Mouse (Mus musculus) splenic B cell, adult 2 months (primary cell): ENCODE results near the gene Jade1.

Experiments
- DNase-seq: peaks from one replicate; pipeline ENCODE4 v3.0.0-alpha.2; 2011; ENCODE audit warnings: low read depth, low spot score
- H3K27me3 ChIP-seq: 2 replicates; pipeline ENCODE4 v1.6.1; 2012; ENCODE audit warnings: mild to moderate bottlenecking, low read length, moderate library complexity, mixed read lengths; ENCODE audit not compliant: control insufficient read depth, poor library complexity, insufficient read depth, severe bottlenecking
- H3K36me3 ChIP-seq: 2 replicates; pipeline ENCODE4 v1.6.1; 2012; ENCODE audit warnings: mild to moderate bottlenecking, low read length, moderate library complexity, mixed read lengths; ENCODE audit not compliant: control insufficient read depth, poor library complexity, insufficient read depth, severe bottlenecking

Gene Jade1

GRCm38 (mm10) chr3:41580401-41581323 is 25.1 kb downstream of the Jade1 start:
- no peaks in the 10 kb centered on the region for H3K36me3 ChIP-seq
- no peak for DNase-seq
- H3K27me3 ChIP-seq: no peaks in the 10 kb centered on the region

DNA sequence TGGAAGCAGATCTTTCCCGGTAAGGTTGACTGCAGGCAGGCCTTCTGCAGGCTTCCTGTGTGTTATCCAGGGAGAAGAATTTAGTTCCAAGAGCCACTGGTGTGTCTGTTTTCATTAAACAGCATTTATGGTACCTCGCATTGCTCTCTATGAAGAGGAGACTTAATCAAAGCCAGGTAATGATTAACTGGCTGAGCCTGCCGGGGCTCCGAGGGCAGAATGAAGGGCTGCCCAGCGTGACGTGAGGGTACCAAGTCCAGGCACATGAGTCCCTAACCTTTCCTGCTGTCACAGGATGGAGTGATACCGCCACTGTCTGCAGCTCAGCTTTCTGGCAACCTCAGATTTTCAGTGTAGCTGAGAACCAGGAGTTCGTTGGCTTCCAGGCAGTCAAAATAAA is 25.9 kb downstream of the Jade1 start:
- Histone ChIP-seq H3K27me3 (no peaks in the 10 kb centered on the region), H3K36me3 (no peaks in the 10 kb centered on the region)
- DNase-seq: no peak

DNA sequence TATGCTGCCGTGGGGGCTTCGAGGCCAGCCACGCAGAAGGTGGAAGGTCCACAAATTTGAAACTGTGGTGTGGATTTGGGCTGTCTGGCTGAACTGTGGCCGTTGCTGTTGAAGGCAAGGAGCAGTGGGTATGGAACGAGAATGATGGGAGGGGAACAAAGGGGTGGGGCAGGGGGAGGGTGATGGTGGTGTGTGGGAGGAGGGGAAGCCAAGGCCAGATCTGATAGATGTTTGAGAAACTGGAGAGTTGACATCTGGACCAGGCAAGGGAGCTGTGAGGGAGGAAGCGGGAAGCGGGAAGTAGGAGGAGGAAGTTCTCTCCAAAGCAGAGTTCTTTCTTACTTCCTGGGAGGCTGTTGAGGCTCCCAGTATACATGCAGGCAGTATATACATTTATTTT is 26.7 kb downstream of the Jade1 start:
- Histone ChIP-seq H3K27me3 (no peaks in the 10 kb centered on the region), H3K36me3 (no peaks in the 10 kb centered on the region)
- no peak for DNase-seq

DNA sequence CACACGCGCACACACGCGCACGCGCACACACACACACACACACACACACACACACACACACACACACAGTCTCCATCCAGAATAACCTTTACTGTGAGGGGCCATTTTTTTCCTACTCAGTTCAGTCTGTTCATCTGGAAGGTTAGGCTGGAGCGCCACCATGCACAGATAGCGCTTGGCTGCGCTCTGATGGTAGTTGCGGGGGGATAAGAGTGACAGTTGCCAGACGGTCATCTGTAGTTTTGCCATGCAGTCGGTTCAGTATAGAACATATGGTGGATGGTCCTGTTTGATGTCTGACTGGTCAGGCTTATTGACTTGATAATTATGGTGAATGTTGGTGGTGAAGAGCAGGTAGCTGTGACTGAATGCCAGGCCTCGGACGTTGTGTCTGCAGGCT is 27.6 kb downstream of the Jade1 start:
- Histone ChIP-seq H3K27me3 (no peaks in the 10 kb centered on the region), H3K36me3 (no peaks in the 10 kb centered on the region)
- DNase-seq: no peak

- Histone ChIP-seq H3K36me3 (no peaks in the 10 kb centered on the region), H3K27me3 (no peaks in the 10 kb centered on the region)
- no peak for DNase-seq
Observed at GRCm38 (mm10) chr3:41583621-41584020, 28.1 kb downstream of the Jade1 start.

DNA sequence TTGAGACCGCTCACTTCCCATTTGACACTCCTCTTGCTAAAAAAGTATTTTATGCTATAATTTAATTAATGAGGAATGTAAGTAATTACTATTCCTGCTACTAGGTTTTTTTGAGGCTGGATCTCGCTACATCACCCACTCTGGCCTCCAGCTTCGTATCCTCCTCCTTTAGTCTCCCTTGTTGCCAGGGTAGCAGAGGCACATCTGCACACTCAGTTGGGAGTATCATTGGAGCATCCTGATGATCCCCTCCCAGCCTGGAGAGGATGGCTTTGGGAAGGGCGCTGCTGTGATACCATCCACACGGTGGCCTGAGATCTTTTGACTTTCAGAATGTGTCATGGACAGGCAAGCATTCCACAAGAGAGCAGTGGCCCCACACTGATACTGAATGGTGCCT is 30.0 kb downstream of the Jade1 start:
- Histone ChIP-seq H3K27me3 (no peaks in the 10 kb centered on the region), H3K36me3 (no peaks in the 10 kb centered on the region; the same call in none of the 2 replicates)
- no peak for DNase-seq

- no peaks in the 10 kb centered on the region; the same call in none of the 2 replicates for H3K36me3 ChIP-seq
- DNase-seq: no peak
- no peaks in the 10 kb centered on the region for H3K27me3 ChIP-seq
Observed at GRCm38 (mm10) chr3:41586330-41586729, 30.8 kb downstream of the Jade1 start.

DNA sequence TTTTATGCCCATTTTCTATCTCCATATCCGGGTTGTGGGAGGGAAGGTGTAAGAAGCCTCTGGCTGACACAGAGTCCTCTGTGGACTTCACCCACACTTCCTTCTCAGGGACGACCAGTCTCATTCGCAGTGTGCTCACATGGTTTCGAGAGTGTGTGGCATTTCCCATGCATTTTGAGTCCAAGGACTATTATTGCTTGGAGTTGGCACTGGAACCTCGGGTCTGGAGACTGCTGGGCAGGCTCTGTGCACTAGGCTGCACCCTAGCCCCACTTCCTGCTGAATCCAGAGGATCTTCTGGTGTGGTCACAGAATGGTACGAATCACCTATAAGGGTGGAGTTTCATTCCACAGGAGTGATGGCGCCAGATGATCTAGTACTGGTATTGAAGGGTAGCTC is 31.4 kb downstream of the Jade1 start:
- no peaks in the 10 kb centered on the region; the same call in none of the 2 replicates for H3K36me3 ChIP-seq
- H3K27me3 ChIP-seq: no peaks in the 10 kb centered on the region
- DNase-seq: no peak

- Histone ChIP-seq H3K27me3 (no peaks in the 10 kb centered on the region), H3K36me3 (no peaks in the 10 kb centered on the region; the same call in none of the 2 replicates)
- DNase-seq: no peak
Observed at GRCm38 (mm10) chr3:41587588-41587987, 32.1 kb downstream of the Jade1 start.

GRCm38 (mm10) chr3:41588495-41588894 is 33.0 kb downstream of the Jade1 start:
- Histone ChIP-seq H3K36me3 (peaks cover 2% of the 10 kb centered on the region), H3K27me3 (no peaks in the 10 kb centered on the region)
- DNase-seq: no peak

DNA sequence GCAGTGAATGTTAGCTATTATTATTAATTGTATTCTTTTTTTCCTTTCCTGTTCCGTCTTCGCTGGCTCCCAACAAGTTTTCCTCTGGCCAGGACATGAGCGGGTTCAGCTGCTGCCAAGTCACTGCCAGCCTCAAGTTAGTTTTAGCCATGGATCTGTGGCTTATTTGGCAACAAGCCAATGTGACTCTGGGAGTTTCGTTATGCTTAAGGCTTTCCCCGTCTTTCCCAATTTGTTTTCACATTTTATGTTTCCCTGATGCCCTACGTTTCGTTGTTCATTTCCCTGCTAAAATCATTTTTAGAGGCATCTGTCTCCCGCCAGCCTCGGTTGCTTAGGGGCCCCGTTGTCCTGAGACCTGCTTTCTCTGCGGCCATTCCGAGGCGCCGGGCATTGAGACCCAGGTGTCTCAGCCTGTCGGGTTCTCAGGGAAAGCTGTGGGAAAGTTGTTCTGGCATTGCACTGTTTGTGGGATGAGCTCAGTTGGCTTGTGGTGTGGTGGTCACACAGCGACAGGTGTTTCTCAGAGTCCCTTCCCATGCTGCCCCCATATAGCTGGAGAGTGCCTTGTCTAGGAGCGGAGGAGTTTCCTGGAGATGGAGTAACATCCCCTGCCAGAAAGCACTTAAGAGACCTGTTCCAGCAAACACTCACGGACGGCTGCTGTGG is 33.8 kb downstream of the Jade1 start:
- Histone ChIP-seq H3K36me3 (peaks cover 2% of the 10 kb centered on the region), H3K27me3 (no peaks in the 10 kb centered on the region)
- DNase-seq: no peak

GRCm38 (mm10) chr3:41589988-41590387 is 34.5 kb downstream of the Jade1 start:
- no peak for DNase-seq
- H3K27me3 ChIP-seq: no peaks in the 10 kb centered on the region
- H3K36me3 ChIP-seq: peaks cover 2% of the 10 kb centered on the region

DNA sequence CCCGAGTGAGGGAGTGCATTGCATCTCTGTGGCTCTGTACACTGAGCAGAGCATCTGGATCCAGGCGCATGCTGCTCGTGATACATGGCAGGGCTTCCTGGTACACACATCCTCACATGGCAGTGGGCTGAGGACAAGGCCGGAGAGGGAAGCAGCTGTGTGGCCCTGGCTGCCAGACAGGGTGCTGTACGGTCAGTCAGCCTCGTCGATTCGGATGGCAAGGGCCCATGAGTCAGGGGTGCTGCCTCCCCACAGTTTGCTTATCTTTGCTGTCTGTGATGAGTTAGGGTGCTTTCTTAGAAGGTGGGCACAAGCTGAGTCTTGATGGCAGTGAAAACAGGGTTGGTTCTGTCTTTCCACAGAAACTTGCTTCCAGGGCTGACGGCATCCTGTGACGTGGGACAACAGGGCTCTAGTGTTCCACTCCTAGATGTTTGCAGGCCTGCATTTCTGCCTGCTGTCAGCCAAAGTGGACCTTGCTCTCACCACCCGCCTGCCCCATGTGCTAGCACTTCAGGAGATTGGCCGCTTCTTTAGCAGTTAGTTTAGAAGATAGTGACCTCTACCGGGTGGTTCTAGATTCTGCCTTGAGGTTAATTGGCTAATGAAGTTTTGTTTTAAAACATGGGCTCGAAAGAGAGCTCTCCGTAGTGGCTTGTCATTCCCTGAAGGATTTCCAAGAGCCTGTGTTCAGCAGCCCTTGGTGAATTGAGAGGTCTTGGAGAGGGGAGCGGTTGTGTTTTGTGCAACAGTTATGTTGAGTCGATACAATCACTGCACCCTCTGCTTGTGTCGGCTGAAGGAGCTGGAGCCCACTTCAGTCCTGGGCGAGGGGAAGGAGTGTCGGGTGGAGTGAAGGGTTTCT is 35.4 kb downstream of the Jade1 start:
- Histone ChIP-seq H3K36me3 (peaks cover 2% of the 10 kb centered on the region), H3K27me3 (no peaks in the 10 kb centered on the region)
- no peak for DNase-seq

DNA sequence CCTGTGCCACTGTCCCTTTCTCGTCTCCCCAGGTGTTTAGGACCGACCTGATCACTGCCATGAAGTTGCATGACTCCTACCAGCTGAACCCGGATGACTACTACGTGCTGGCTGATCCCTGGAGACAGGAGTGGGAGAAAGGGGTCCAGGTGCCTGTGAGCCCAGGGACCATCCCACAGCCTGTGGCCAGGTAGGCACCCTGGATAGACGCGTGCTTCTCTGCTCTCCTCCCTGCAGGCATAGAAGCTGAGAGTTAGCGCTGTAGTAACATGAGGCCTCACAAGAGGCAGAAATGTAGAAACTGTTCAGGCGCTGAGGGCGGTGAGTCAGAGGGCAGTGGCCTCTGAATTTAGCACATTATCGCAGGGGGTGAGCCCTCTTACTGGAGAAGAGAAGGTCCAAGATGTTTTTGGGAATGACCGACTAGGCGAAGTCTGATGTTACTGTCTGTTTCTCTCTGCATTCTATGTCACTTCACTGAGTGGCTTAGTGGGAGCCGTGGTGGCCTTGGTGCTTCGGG is 36.2 kb downstream of the Jade1 start:
- DNase-seq: no peak
- Histone ChIP-seq H3K27me3 (no peaks in the 10 kb centered on the region), H3K36me3 (peaks cover 2% of the 10 kb centered on the region)
